Mouse (Mus musculus) neural tube, embryonic 12.5 days (tissue): Measurements from ENCODE around the gene Atg4a-ps. TPM values are rescaled to one million over a fixed set of nuclear protein-coding genes. Genes with fewer than 3 reads are reported as not detected.

ENCODE experiments used
- ATAC-seq: fragments of 200-750 bp; cut with Nextera tagmentation; 2 replicates; pipeline ENCODE4 v1.8.0; 2017; ENCODE audit warnings: low read depth, mild to moderate bottlenecking, moderate TSS enrichment, moderate library complexity; ENCODE audit not compliant: low FRiP score
- H3K27ac ChIP-seq: fragments of 300-500 bp; sonication (generic); 2 replicates; pipeline ENCODE4 v1.5.1; 2016
- H3K27me3 ChIP-seq: fragments of 300-500 bp; sonication (generic); replicated peaks from 2 replicates; pipeline ENCODE4 v1.6.1; 2016; ENCODE audit warnings: mild to moderate bottlenecking
- H3K36me3 ChIP-seq: fragments of 300-500 bp; sonication (generic); 2 replicates; pipeline ENCODE4 v1.6.1; 2016; ENCODE audit warnings: mild to moderate bottlenecking
- H3K4me1 ChIP-seq: fragments of 300-500 bp; sonication (generic); 2 replicates; pipeline ENCODE4 v1.6.1; 2016
- H3K4me2 ChIP-seq: fragments of 300-500 bp; sonication (generic); replicated peaks from 2 replicates; pipeline ENCODE4 v1.6.1; 2016; ENCODE audit warnings: mild to moderate bottlenecking
- H3K4me3 ChIP-seq: fragments of 300-500 bp; sonication (generic); 2 replicates; pipeline ENCODE4 v1.5.1; 2016
- H3K9ac ChIP-seq: fragments of 300-500 bp; sonication (generic); 2 replicates; pipeline ENCODE4 v1.6.1; 2016; ENCODE audit warnings: mild to moderate bottlenecking
- H3K9me3 ChIP-seq: fragments of 300-500 bp; sonication (generic); 2 replicates; pipeline ENCODE4 v1.6.1; 2016; ENCODE audit warnings: mild to moderate bottlenecking
- WGBS: fragments of 180-500 bp; shearing (Covaris S2); methylation state at CpG from one replicate; pipeline ENCODE4 v1.1.7; 2016; 5-methylcytosine and 5-hydroxymethylcytosine counted together
- polyA plus RNA-seq: library from polyadenylated mRNA; unstranded; fragments of >200 nt; fragmentation: Nextera tagmentation; extraction: Ambion mirVana; gene quantifications from 2 replicates; pipeline ENCODE4 v1.2.1, GENCODE M21; 2016

The Atg4a-ps gene
- polyA plus RNA-seq, 1 experiment from 2014 or later, result not detected

DNA sequence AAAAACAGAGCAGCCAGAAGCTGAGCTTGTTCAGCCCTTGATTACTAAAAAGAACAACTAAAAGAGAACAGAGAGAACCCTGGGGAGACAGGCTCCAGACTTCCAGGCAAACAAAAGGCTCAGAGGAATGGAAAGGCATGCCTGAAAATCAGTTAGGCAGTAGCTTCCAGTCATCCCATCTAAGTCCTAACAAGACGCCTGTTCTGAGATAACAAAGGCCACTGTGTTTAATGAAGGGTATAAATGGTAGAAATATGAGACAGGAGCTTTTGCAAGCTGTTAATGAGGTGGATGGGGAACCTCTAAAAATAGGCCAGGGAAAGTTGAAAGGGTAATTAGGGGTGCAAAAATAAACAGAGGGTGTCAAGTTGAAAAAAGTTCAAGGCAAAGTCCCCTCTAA, 4.5 kb upstream of the Atg4a-ps start:
- H3K27me3 ChIP-seq, result no peaks in the 10 kb centered on the region
- ATAC-seq, result no peak
- no peak overlapping the region for H3K27ac ChIP-seq
- no peak overlapping the region for H3K4me3 ChIP-seq
- WGBS, result 13% methylated on average over 1 of the region's 1 CpGs
- H3K4me2 ChIP-seq, result no peak overlapping the region
- no peak overlapping the region for H3K9ac ChIP-seq
- H3K9me3 ChIP-seq, result no peaks in the 10 kb centered on the region
- H3K4me1 ChIP-seq, result 0 out of 2 replicates have a peak, but pooled peaks cover 5% of the 10 kb centered on the region
- no peaks in the 10 kb centered on the region for H3K36me3 ChIP-seq

DNA sequence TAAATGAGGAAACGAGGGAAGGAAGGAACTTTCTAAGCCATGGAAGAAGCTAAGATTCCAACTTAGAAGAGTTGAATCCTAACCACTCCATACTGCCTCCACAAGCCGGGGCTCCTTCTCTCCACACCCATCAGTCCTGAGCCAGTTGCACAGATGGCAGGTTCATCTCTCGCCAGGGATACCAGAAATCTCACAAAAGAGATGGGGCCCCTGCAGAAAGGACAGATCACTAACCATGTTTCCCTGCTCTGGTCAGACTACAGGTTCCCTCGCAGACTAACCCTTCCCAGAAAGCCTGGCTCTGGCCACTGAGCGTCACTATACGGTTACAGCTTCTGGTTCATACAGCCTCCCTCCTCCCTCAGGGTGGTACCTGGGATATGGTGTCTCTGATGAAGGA, 3.8 kb upstream of the Atg4a-ps start:
- no peak overlapping the region for H3K9ac ChIP-seq
- no peak overlapping the region for H3K4me2 ChIP-seq
- ATAC-seq, result no peak
- no peak overlapping the region for H3K4me3 ChIP-seq
- H3K27me3 ChIP-seq, result no peaks in the 10 kb centered on the region
- 86% methylated on average over 6 of the region's 6 CpGs for WGBS
- H3K9me3 ChIP-seq, result no peaks in the 10 kb centered on the region
- 0 out of 2 replicates have a peak, but pooled peaks cover 5% of the 10 kb centered on the region for H3K4me1 ChIP-seq
- H3K27ac ChIP-seq, result no peak overlapping the region
- H3K36me3 ChIP-seq, result no peaks in the 10 kb centered on the region

DNA sequence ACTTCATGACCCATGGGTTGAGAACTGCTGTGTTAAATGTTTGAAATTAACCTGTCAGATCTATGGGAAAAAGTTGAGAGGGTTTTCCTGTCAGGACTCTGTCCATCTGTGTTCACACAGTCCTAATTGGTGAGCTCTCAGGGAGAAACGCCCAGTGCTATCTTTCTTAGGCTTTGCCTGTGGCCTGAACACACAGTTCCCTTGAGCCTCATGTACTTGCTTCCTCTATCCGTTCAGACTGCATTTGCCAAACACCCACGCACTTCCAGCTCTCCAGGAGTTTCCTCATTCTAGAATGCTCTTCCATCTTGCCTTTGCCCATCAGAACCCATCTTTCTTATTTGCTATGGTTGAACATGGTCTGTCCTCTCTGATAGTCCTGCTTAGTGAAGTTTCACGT, 2.6 kb upstream of the Atg4a-ps start:
- no peak overlapping the region for H3K4me2 ChIP-seq
- WGBS, result 84% methylated on average over 4 of the region's 4 CpGs
- H3K9me3 ChIP-seq, result no peaks in the 10 kb centered on the region
- no peaks in the 10 kb centered on the region for H3K27me3 ChIP-seq
- H3K4me1 ChIP-seq, result 0 out of 2 replicates have a peak, but pooled peaks cover 5% of the 10 kb centered on the region
- ATAC-seq, result no peak
- no peaks in the 10 kb centered on the region for H3K36me3 ChIP-seq
- H3K4me3 ChIP-seq, result no peak overlapping the region
- no peak overlapping the region for H3K9ac ChIP-seq
- no peak overlapping the region for H3K27ac ChIP-seq

DNA sequence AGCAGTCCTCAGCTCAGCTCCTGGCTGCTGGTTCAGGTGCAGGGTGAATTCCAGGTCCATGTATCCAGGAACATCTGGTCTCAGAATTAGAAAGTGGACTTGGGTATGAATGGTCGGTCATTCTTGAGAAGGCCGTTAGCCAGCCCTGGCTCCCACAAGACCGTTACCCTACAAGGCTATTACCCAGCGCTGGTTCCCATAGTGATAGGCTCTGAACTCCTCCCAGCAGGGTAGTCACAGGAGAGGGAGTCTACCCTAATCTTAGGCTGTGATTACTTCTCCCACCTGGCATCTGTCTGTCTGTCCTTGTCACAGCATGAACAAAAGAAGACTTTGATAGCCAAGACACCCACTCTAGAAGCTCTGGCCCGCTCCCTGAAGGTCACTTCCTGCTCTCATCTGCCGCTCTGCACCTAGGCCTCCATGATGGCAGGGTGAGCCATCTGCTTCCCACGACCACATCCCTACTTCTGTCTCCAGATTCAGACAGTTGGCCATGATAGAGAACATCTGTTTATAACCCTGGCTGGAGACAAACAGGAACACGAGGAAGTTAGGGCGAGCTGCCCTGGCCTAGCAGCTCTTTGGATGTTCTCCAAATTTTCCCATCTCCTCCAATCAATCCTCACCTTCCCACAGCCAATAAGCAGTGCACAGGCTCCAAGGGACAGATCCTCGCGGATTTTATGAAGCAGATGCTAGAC, 1.4 kb upstream of the Atg4a-ps start:
- no peaks in the 10 kb centered on the region for H3K27me3 ChIP-seq
- WGBS, result 84% methylated on average over 11 of the region's 11 CpGs
- no peak overlapping the region for H3K27ac ChIP-seq
- H3K9ac ChIP-seq, result no peak overlapping the region
- 0 out of 2 replicates have a peak, but pooled peaks cover 5% of the 10 kb centered on the region for H3K4me1 ChIP-seq
- no peak overlapping the region for H3K4me3 ChIP-seq
- H3K36me3 ChIP-seq, result no peaks in the 10 kb centered on the region
- no peaks in the 10 kb centered on the region for H3K9me3 ChIP-seq
- H3K4me2 ChIP-seq, result no peak overlapping the region
- no peak for ATAC-seq

DNA sequence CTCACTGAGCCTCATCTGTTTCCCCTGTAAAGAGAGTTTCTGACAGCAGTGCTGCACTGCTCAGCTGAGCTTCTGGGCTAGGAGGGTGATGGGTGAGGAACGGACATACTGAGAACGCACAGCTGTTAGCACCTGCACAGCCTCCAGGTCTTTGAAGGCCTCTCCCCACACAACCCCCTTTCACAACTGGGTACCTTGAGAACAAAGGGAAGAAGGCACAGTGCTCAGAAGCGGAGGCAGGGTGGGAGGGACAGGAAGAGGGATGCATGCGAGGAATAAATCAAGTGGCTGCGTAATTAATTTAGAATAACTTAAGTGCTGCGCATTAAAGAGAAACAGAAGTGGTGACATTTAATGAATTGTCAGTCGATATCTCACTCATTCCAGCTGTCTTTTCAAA, 4.6 kb downstream of the Atg4a-ps start:
- H3K4me3 ChIP-seq, result no peak overlapping the region
- H3K9me3 ChIP-seq, result no peaks in the 10 kb centered on the region
- no peak overlapping the region for H3K9ac ChIP-seq
- H3K4me1 ChIP-seq, result 0 out of 2 replicates have a peak, but pooled peaks cover 8% of the 10 kb centered on the region
- no peaks in the 10 kb centered on the region for H3K36me3 ChIP-seq
- no peak overlapping the region for H3K4me2 ChIP-seq
- WGBS, result 42% methylated on average over 7 of the region's 7 CpGs
- no peaks in the 10 kb centered on the region for H3K27me3 ChIP-seq
- no peak for ATAC-seq
- H3K27ac ChIP-seq, result no peak overlapping the region

DNA sequence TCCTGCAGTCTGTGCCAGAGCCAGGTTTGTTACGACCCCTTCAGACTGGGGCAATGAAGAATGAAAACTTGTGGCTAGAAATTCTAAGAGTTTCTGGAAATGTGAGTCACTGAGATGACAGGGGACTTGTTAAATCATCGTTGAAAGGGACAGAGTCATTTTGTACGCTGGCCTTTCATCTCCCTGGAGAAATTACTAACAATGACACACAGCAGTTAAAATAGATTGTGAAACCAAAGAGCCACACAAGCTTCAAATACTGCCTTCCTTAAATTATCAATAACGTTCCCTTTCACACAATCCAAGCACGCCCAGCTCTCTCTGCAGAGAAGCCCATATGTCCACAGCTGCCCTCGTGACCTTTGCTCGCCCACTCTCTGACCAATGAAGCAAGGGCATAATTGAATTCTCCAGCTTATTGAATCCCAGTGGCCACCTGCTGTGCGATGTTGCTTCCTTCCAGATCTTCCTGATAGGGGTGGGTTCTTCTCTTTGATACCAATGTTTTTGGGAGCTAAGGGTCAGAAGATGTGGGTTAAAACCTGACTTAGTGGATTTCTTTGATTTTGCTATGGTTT, 5.6 kb downstream of the Atg4a-ps start:
- 21% methylated on average over 8 of the region's 8 CpGs for WGBS
- Histone ChIP-seq H3K9ac (no peak overlapping the region), H3K27ac (no peak overlapping the region)

DNA sequence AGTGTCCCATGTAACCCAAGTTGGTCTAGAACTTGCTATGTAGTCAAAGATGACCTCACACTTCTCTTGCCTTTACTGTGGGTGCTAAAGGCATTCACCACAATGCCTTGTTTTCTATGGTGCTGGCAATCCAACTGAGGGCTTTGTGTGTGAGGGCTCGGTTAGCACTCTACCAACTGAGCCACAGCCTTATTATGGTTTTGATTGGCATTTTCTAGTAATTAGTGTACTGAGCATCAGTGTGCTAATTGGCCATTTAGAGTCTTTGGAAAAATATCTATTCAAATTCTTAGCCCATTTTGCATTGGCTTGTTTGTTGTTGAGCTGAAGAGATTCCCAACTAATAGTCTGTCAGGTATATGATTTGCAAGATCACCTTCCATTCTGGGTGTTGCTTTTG, 8.2 kb downstream of the Atg4a-ps start:
- WGBS, result 88% methylated on average over 1 of the region's 1 CpGs
- no peak overlapping the region for H3K4me2 ChIP-seq
- no peaks in the 10 kb centered on the region for H3K36me3 ChIP-seq
- H3K9ac ChIP-seq, result no peak overlapping the region
- H3K4me3 ChIP-seq, result no peak overlapping the region
- ATAC-seq, result no peak
- H3K4me1 ChIP-seq, result 0 out of 2 replicates have a peak, but pooled peaks cover 8% of the 10 kb centered on the region
- no peaks in the 10 kb centered on the region for H3K9me3 ChIP-seq
- no peak overlapping the region for H3K27ac ChIP-seq
- H3K27me3 ChIP-seq, result no peaks in the 10 kb centered on the region

More for the DNA sequence above, 5.6 kb downstream of the Atg4a-ps start:
- Histone ChIP-seq H3K4me3 (no peak overlapping the region), H3K36me3 (no peaks in the 10 kb centered on the region), H3K27me3 (no peaks in the 10 kb centered on the region), H3K4me1 (0 out of 2 replicates have a peak, but pooled peaks cover 8% of the 10 kb centered on the region), H3K9me3 (no peaks in the 10 kb centered on the region), H3K4me2 (no peak overlapping the region)
- no peak for ATAC-seq

DNA sequence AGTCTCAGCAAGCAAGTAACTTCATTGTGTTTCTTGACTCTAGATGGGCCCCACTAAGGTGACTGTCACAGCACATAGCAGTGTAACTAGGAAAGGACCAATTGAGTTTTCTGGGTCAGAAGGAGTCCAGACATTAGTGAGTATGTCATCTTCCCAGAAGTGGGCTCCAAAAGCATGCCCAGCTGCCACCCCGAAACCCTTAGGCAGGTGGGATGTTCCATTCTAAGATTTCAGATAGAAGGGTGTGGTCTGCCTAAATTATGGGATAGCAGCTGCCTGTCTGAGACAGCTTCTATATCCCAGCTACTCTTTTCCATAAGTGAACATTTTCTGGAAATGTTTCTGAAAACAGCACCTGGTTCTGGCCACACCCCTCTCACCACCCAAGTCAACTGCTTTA, 11.6 kb downstream of the Atg4a-ps start:
- H3K4me1 ChIP-seq, result no peaks in the 10 kb centered on the region
- WGBS, result 97% methylated on average over 1 of the region's 1 CpGs
- H3K9me3 ChIP-seq, result no peaks in the 10 kb centered on the region
- no peaks in the 10 kb centered on the region for H3K27me3 ChIP-seq
- ATAC-seq, result no peak
- no peak overlapping the region for H3K4me2 ChIP-seq
- no peak overlapping the region for H3K4me3 ChIP-seq
- H3K36me3 ChIP-seq, result no peaks in the 10 kb centered on the region
- no peak overlapping the region for H3K27ac ChIP-seq
- H3K9ac ChIP-seq, result no peak overlapping the region

DNA sequence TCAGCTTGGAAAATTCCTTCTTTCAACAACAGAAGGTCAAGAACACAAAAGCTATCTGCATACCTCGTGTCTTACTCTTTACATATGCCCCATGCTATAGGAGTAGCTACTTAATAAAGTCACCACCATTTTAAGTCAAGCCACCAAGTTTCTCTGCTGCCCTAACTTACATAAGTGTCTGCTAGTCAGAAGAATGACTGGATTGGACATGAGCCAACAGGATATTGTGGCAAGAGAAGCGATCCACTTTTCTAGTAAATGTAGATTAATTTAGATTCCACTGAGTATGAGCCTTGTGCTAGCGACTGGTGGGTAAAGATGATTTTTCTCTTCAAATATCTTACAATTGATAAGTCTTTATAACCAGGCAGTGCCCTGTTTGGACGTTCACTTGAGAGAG, 12.0 kb downstream of the Atg4a-ps start:
- Histone ChIP-seq H3K4me3 (no peak overlapping the region), H3K4me2 (no peak overlapping the region), H3K27me3 (no peaks in the 10 kb centered on the region), H3K9me3 (no peaks in the 10 kb centered on the region), H3K4me1 (no peaks in the 10 kb centered on the region), H3K27ac (no peak overlapping the region), H3K9ac (no peak overlapping the region), H3K36me3 (no peaks in the 10 kb centered on the region)
- 86% methylated on average over 4 of the region's 4 CpGs for WGBS
- ATAC-seq, result no peak

DNA sequence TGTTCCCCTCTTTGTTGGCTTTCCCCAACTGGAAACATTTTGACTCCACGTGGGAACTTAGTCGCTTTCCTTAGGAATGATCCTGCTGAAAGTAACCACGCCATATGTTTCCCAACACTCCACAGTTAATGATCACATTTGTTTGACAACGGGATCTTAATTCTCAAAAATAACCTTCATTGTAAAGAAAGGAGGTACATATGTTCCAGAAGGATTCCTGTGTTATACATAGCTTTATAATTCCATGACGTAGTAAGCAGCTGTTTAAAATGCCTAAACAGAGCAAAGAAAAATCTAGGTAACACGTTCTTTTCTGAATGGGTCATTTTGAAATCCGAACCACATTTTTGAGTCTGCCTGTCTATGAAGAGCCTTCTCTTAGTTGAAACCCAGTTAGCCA, 12.7 kb downstream of the Atg4a-ps start:
- Histone ChIP-seq H3K4me2 (no peak overlapping the region), H3K9me3 (no peaks in the 10 kb centered on the region), H3K9ac (no peak overlapping the region), H3K4me1 (no peaks in the 10 kb centered on the region), H3K27ac (no peak overlapping the region), H3K36me3 (no peaks in the 10 kb centered on the region), H3K27me3 (no peaks in the 10 kb centered on the region), H3K4me3 (no peak overlapping the region)
- no peak for ATAC-seq
- 90% methylated on average over 7 of the region's 7 CpGs for WGBS

DNA sequence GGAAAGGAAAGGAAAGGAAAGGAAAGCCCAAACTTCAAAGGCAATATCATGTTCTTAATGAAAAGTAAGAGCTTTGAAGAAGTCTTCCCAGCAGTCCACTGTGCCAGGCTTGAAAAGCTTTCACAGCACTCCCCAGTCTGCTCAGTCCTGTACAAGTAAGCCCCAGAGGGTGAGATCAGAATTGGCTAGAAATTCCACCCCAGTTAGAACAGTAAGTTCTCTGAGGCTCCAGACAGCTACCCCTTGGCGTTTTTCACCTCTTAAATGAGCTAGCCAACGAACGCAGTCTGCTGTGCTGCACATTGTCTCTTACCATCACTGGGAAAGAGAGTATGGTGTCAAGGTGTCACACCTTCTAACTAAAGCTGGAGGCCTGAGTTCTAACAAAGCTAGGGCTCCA, 18.2 kb downstream of the Atg4a-ps start:
- H3K27me3 ChIP-seq, result no peaks in the 10 kb centered on the region
- H3K4me2 ChIP-seq, result no peak overlapping the region
- no peaks in the 10 kb centered on the region for H3K9me3 ChIP-seq
- no peak overlapping the region for H3K27ac ChIP-seq
- no peaks in the 10 kb centered on the region for H3K36me3 ChIP-seq
- no peak for ATAC-seq
- 88% methylated on average over 3 of the region's 3 CpGs for WGBS
- no peak overlapping the region for H3K9ac ChIP-seq
- peaks cover 3% of the 10 kb centered on the region; the same call in 1 of the 2 replicates for H3K4me1 ChIP-seq
- H3K4me3 ChIP-seq, result no peak overlapping the region

DNA sequence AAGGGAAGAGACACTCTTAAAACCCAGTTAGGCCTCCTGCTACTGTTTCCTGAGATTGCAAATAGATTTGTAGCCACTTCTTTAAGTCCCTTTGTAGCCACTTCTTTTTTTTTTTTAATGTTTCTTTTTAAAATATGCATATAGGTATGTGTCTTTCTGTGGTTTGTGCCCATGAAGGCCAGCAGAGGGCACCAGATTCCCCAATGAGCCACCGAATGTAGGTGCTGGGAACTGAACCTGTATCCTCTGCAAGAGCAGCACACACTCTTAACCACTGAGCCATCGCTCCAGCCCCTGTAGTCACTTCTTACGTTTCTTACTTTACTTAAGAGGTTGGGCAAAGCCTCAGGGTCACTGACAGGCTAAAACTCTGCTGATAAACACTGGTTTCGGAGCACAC, 19.4 kb downstream of the Atg4a-ps start:
- H3K9me3 ChIP-seq, result no peaks in the 10 kb centered on the region
- H3K27ac ChIP-seq, result no peak overlapping the region
- H3K4me2 ChIP-seq, result no peak overlapping the region
- 95% methylated on average over 4 of the region's 4 CpGs for WGBS
- no peak overlapping the region for H3K4me3 ChIP-seq
- no peak for ATAC-seq
- peaks cover 3% of the 10 kb centered on the region; the same call in 1 of the 2 replicates for H3K4me1 ChIP-seq
- H3K9ac ChIP-seq, result no peak overlapping the region
- H3K36me3 ChIP-seq, result no peaks in the 10 kb centered on the region
- H3K27me3 ChIP-seq, result no peaks in the 10 kb centered on the region

DNA sequence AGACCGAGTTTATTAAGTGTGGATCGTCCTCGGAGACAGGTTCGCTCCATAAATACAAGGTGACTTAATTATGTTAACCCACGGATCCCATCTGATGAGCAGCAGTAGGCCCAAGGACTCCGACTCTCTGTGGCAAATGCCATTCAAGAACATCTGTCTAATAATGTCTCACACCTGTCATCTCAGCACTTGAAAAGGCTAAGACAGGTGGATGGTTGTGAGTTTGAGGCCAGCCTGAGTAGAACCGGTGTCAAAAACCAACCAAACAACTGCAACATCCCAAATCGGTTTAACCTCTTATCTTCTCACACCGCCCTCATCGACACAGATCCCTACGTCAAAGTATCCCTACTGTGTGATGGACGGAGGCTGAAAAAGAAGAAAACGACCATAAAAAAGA, 20.7 kb downstream of the Atg4a-ps start:
- H3K27me3 ChIP-seq, result no peaks in the 10 kb centered on the region
- no peak overlapping the region for H3K9ac ChIP-seq
- 85% methylated on average over 13 of the region's 13 CpGs for WGBS
- no peak overlapping the region for H3K4me2 ChIP-seq
- no peak for ATAC-seq
- H3K36me3 ChIP-seq, result no peaks in the 10 kb centered on the region
- H3K4me3 ChIP-seq, result no peak overlapping the region
- no peak overlapping the region for H3K27ac ChIP-seq
- no peaks in the 10 kb centered on the region for H3K9me3 ChIP-seq
- peaks cover 3% of the 10 kb centered on the region; the same call in 1 of the 2 replicates for H3K4me1 ChIP-seq
